Mouse (Mus musculus): ENCODE measurements around the gene Adam15. TPM values are rescaled to one million over a fixed set of nuclear protein-coding genes. Genes with fewer than 3 reads are reported as not detected.
A peak's percentile ranks its signal among the peaks of the same experiment; 100 is the strongest.

Adam15 gene
- total and polyA plus RNA-seq, 2 experiments from 2014 or later = 53.3 to 56.4 TPM

DNA sequence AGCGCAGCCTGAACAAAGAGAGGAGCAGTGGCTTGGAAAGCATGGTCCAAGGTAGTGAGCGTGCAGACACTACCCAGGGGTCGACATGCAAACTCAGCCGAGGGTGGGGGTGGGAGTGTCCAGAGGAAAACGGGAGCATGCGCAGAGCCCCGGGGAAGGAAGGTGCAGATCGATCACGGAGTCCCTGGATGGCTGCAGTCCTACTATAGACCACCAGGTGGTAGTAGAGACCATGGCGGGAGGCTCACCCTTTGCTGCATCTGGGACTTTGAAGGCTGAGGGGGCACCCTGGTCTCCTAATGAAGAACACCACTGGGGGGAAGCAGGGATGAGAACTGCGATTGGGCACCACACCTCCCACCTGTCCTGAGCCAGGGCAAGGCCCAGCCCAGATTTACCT lies 9.3 kb downstream of the Adam15 start:
- Histone ChIP-seq H3K4me3 (ENCODE audit: low read depth, low read length) (peak overlapping the region; percentile 25; the same call in 1 of the 2 replicates), H3K27me3 (ENCODE audit: insufficient read depth, low read length) (no peaks in the 10 kb centered on the region), H3K4me1 (ENCODE audit: insufficient read depth) (0 out of 2 replicates have a peak, but pooled peaks cover 10% of the 10 kb centered on the region), H3K9ac (peak overlapping the region; percentile 33), H3K4me2 (ENCODE audit: low read depth) (peak overlapping the region; percentile 62), H3K9me3 (ENCODE audit: low read length) (no peaks in the 10 kb centered on the region), H3K27ac (ENCODE audit: low read depth, low read length) (no peak overlapping the region), H3K36me3 (ENCODE audit: insufficient read depth) (peaks cover 14% of the 10 kb centered on the region; the same call in 1 of the 2 replicates)
- peak; percentile 99 for TF ChIP-seq CTCF (IDR thresholded peaks at IDR 0.05; ENCODE audit: low read depth)
- 2% methylated on average over 11 of the region's 11 CpGs for WGBS
- peak; percentile 90 for DNase-seq
- peak; percentile 57 for ATAC-seq

GRCm38 (mm10) chr3:89339416-89339815 lies 10.4 kb downstream of the Adam15 start:
- H3K9ac ChIP-seq = no peak overlapping the region
- H3K4me1 ChIP-seq (ENCODE audit: insufficient read depth) = 0 out of 2 replicates have a peak, but pooled peaks cover 10% of the 10 kb centered on the region
- H3K9me3 ChIP-seq (ENCODE audit: low read length) = no peaks in the 10 kb centered on the region
- no peak overlapping the region for H3K4me3 ChIP-seq (ENCODE audit: low read depth, low read length)
- H3K27me3 ChIP-seq (ENCODE audit: insufficient read depth, low read length) = no peaks in the 10 kb centered on the region
- 38% methylated on average over 8 of the region's 8 CpGs for WGBS
- DNase-seq (peak; percentile 77), ATAC-seq (no peak)
- peak; percentile 86 for TF ChIP-seq CTCF (IDR thresholded peaks at IDR 0.05; ENCODE audit: low read depth)
- H3K36me3 ChIP-seq (ENCODE audit: insufficient read depth) = peaks cover 9% of the 10 kb centered on the region; the same call in 1 of the 2 replicates
- H3K4me2 ChIP-seq (ENCODE audit: low read depth) = no peak overlapping the region
- H3K27ac ChIP-seq (ENCODE audit: low read depth, low read length) = no peak overlapping the region

DNA sequence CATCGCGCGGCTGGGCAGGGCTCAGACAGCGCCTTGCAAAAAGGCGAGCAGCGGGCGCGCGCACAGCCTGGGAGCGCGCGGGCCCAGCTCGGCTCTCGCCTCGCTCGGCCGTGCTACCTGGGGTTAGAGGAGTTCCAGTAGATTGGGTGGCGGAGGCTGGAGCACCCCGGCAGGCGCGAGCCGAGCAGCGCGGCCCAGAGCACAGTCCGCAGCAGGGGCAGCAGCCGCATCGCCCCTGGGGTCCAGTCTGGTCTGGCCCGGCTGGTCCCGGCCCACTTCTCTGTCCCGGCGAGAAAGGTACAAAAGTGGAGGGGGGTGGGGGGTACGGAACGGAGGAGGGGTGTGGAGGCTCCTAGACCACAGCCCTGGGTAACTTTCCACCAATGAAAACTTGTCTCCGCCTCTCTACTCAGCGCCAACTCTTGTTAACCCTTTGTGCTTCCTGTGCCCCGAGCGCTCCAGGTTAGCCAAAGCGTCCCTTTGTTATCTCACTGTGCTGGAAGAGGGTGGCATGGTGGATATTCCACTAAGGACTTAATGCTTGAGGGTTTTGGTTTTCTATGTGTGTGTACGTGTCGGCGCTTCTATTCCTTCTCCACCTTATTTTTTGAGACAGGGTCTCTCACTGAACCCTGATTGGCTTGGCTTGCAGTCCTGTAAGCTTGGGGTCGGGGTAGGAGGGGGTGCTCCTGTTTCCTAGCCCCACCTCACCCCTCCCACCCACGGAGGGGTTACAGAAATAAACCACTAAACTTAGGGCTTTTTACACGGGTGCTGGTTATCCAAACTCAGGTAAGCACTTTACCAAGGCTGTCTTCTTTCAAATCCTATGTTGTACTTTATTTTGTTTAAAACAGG lies 11.8 kb downstream of the Adam15 start, which contains the start of gene Efna4:
TSS of gene Efna4 (minus strand) at position 308 of the 858 bp plus-strand sequence.
- WGBS = under 1% methylated on average over 41 of the region's 44 CpGs
- peak within 1 kb of the TSS; percentile 80 for H3K4me2 ChIP-seq (ENCODE audit: low read depth)

GRCm38 (mm10) chr3:89337062-89337720 lies 12.6 kb downstream of the Adam15 start:
- peak overlapping the region; percentile 82 for H3K27ac ChIP-seq (ENCODE audit: low read depth, low read length)
- peaks cover 14% of the 10 kb centered on the region for H3K36me3 ChIP-seq (ENCODE audit: insufficient read depth)
- H3K4me1 ChIP-seq (ENCODE audit: insufficient read depth) = peaks cover 19% of the 10 kb centered on the region
- no peaks in the 10 kb centered on the region for H3K9me3 ChIP-seq (ENCODE audit: low read length)
- peak overlapping the region; percentile 81 for H3K4me3 ChIP-seq (ENCODE audit: low read depth, low read length)
- no peak for TF ChIP-seq CTCF (IDR thresholded peaks at IDR 0.05; ENCODE audit: low read depth)
- H3K4me2 ChIP-seq (ENCODE audit: low read depth) = peak overlapping the region; percentile 80
- ATAC-seq (no peak), DNase-seq (peak; percentile 41)
- H3K9ac ChIP-seq = peak overlapping the region; percentile 79
- 2% methylated on average over 20 of the region's 21 CpGs for WGBS
- H3K27me3 ChIP-seq (ENCODE audit: insufficient read depth, low read length) = no peaks in the 10 kb centered on the region

More for the DNA sequence above, 11.8 kb downstream of the Adam15 start, which contains the start of gene Efna4:
- peaks cover 14% of the 10 kb centered on the region for H3K36me3 ChIP-seq (ENCODE audit: insufficient read depth)
- no peak for TF ChIP-seq CTCF (IDR thresholded peaks at IDR 0.05; ENCODE audit: low read depth)
- H3K27ac ChIP-seq (ENCODE audit: low read depth, low read length) = peak within 1 kb of the TSS; percentile 82
- peaks cover 12% of the 10 kb centered on the region for H3K4me1 ChIP-seq (ENCODE audit: insufficient read depth)
- DNase-seq (peak; percentile 79), ATAC-seq (peak; percentile 80)
- H3K4me3 ChIP-seq (ENCODE audit: low read depth, low read length) = peak within 1 kb of the TSS; percentile 81
- H3K9me3 ChIP-seq (ENCODE audit: low read length) = no peaks in the 10 kb centered on the region
- no peaks in the 10 kb centered on the region for H3K27me3 ChIP-seq (ENCODE audit: insufficient read depth, low read length)
- H3K9ac ChIP-seq = peak within 1 kb of the TSS; percentile 79

DNA sequence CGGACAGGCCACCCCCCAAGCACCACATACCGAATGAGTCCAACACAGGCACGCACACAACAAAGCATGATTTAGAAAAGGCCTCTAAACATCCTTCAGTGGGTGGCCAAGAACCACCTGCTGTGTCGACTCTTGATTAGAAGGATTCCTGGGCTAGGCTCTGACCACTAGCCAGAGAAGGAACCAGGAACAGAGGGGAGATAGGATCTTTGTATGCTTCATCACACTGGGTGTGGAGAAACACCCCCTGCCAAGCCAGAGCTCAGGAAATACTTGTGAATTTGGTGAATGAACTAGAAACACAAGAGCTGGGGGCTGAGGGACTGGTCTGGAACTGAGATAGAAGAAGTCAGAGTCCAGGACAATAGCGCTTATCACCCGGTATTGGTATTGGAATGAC lies 13.3 kb downstream of the Adam15 start:
- Histone ChIP-seq H3K4me1 (ENCODE audit: insufficient read depth) (peaks cover 20% of the 10 kb centered on the region), H3K9me3 (ENCODE audit: low read length) (no peaks in the 10 kb centered on the region), H3K36me3 (ENCODE audit: insufficient read depth) (peaks cover 14% of the 10 kb centered on the region), H3K4me2 (ENCODE audit: low read depth) (peak overlapping the region; percentile 80), H3K27me3 (ENCODE audit: insufficient read depth, low read length) (no peaks in the 10 kb centered on the region), H3K9ac (peak overlapping the region; percentile 79), H3K27ac (ENCODE audit: low read depth, low read length) (peak overlapping the region; percentile 82), H3K4me3 (ENCODE audit: low read depth, low read length) (peak overlapping the region; percentile 81)
- peak; percentile 27 for DNase-seq
- no peak for TF ChIP-seq CTCF (IDR thresholded peaks at IDR 0.05; ENCODE audit: low read depth)
- no peak for ATAC-seq
- 7% methylated on average over 6 of the region's 6 CpGs for WGBS

DNA sequence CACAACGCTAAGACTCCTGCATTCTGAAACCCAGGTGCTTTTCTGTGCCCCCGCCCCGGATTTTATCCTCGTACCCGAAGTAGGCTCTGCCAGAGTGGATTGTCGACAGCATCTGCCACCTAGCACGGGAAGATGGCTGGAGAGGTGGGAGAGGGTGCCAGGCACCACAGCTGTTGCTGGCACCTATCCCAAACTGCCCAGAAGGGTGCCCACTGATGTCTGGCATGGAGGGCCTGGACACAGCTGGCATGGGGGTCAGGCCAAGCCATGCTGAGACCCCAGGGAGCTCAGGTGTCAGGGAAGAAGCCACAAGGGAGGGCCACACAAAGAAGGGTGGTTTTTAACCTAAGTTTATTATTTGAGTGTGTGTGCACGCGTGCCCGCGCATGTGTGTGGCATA lies 16.7 kb downstream of the Adam15 start:
- Histone ChIP-seq H3K4me2 (ENCODE audit: low read depth) (no peak overlapping the region), H3K4me3 (ENCODE audit: low read depth, low read length) (no peak overlapping the region), H3K4me1 (ENCODE audit: insufficient read depth) (peaks cover 17% of the 10 kb centered on the region), H3K27me3 (ENCODE audit: insufficient read depth, low read length) (no peaks in the 10 kb centered on the region), H3K36me3 (ENCODE audit: insufficient read depth) (peaks cover 9% of the 10 kb centered on the region), H3K27ac (ENCODE audit: low read depth, low read length) (no peak overlapping the region), H3K9ac (no peak overlapping the region), H3K9me3 (ENCODE audit: low read length) (no peaks in the 10 kb centered on the region)
- TF ChIP-seq CTCF (IDR thresholded peaks at IDR 0.05; ENCODE audit: low read depth) = no peak
- DNase-seq = no peak
- WGBS = 60% methylated on average over 11 of the region's 11 CpGs
- ATAC-seq = no peak

Data from forebrain, postnatal 0 days (tissue).